Mouse (Mus musculus) limb, embryonic 11.5 days (tissue): Measurements from ENCODE around the gene Mrgprb3. TPM values are rescaled to one million over a fixed set of nuclear protein-coding genes. Genes with fewer than 3 reads are reported as not detected.

Experiments
- ATAC-seq: fragments of 200-750 bp; cut with Nextera tagmentation; 2 replicates; pipeline ENCODE4 v1.8.0; 2017; ENCODE audit warnings: low read depth; ENCODE audit not compliant: insufficient number of reproducible peaks, low FRiP score, low TSS enrichment
- DNase-seq: peaks from one replicate; pipeline ENCODE4 v3.0.0-alpha.2; 2015; ENCODE audit warnings: low spot score
- H3K27ac ChIP-seq: fragments of 300-500 bp; sonication (generic); replicated peaks from 2 replicates; pipeline ENCODE4 v1.5.1; 2014; ENCODE audit warnings: low read depth, mild to moderate bottlenecking, low read length
- H3K27me3 ChIP-seq: fragments of 300-500 bp; sonication (generic); 2 replicates; pipeline ENCODE4 v1.6.1; 2014; ENCODE audit warnings: mild to moderate bottlenecking, low read length, mixed read lengths; ENCODE audit not compliant: control insufficient read depth, insufficient read depth
- H3K36me3 ChIP-seq: fragments of 300-500 bp; sonication (generic); 2 replicates; pipeline ENCODE4 v1.6.1; 2014; ENCODE audit warnings: mild to moderate bottlenecking, low read length, moderate library complexity, mixed read lengths; ENCODE audit not compliant: control insufficient read depth, insufficient read depth
- H3K4me1 ChIP-seq: fragments of 300-500 bp; sonication (generic); 2 replicates; pipeline ENCODE4 v1.6.1; 2014; ENCODE audit warnings: low read length, mixed read lengths; ENCODE audit not compliant: control insufficient read depth, insufficient read depth
- H3K4me2 ChIP-seq: fragments of 300-500 bp; sonication (generic); 2 replicates; pipeline ENCODE4 v1.6.1; 2014; ENCODE audit warnings: low read depth, mild to moderate bottlenecking, moderate library complexity; ENCODE audit not compliant: severe bottlenecking
- H3K4me3 ChIP-seq: fragments of 300-500 bp; sonication (generic); 2 replicates; pipeline ENCODE4 v1.5.1; 2014; ENCODE audit warnings: low read depth, low read length
- H3K9ac ChIP-seq: fragments of 300-500 bp; sonication (generic); 2 replicates; pipeline ENCODE4 v1.6.1; 2014; ENCODE audit warnings: mild to moderate bottlenecking, low read length
- H3K9me3 ChIP-seq: fragments of 300-500 bp; sonication (generic); 2 replicates; pipeline ENCODE4 v1.6.1; 2016; ENCODE audit warnings: low read length; ENCODE audit not compliant: control insufficient read depth
- WGBS: fragments of 180-500 bp; shearing (Covaris S2); extraction: QIAGEN DNeasy Blood & Tissue Kit; methylation state at CpG from one replicate; pipeline ENCODE4 v1.1.7; 2014; 5-methylcytosine and 5-hydroxymethylcytosine counted together
- polyA plus RNA-seq: library from polyadenylated mRNA; unstranded; fragments of >200 nt; fragmentation: Nextera tagmentation; extraction: Ambion mirVana; gene quantifications from 2 replicates; pipeline ENCODE4 v1.2.1, GENCODE M21; 2014

Gene Mrgprb3
- not detected in 2 replicates for polyA plus RNA-seq

GRCm38 (mm10) chr7:48643711-48644110, at the start of gene Mrgprb3:
Mrgprb3 (minus strand) TSS chr7:48643811.
- Histone ChIP-seq H3K4me1 (no peaks in the 10 kb centered on the region), H3K9me3 (no peaks in the 10 kb centered on the region; the same call in 1 of the 2 replicates), H3K27me3 (no peaks in the 10 kb centered on the region), H3K4me3 (no peak within 1 kb of the TSS), H3K9ac (no peak within 1 kb of the TSS), H3K4me2 (no peak within 1 kb of the TSS), H3K27ac (no peak within 1 kb of the TSS), H3K36me3 (no peaks in the 10 kb centered on the region)
- 97% methylated on average over 2 of the region's 2 CpGs for WGBS
- ATAC-seq: no peak
- DNase-seq: no peak

Other genes starting within 250 kb of the Mrgprb3 start
- not detected in 2 replicates for gene Mrgprb1, start 187.5 kb downstream of the Mrgprb3 start, polyA plus RNA-seq
- gene Mrgprx2, start 144.5 kb downstream of the Mrgprb3 start, polyA plus RNA-seq: not detected in 2 replicates
- gene Mrgprb2, start 85.7 kb downstream of the Mrgprb3 start, polyA plus RNA-seq: not detected in 2 replicates
- gene Zdhhc13, start 145.2 kb upstream of the Mrgprb3 start, polyA plus RNA-seq: 28.7 and 30.3 TPM in 2 replicates
- gene Csrp3, start 204.2 kb upstream of the Mrgprb3 start, polyA plus RNA-seq: 1.1 and 1.4 TPM in 2 replicates
- gene E2f8, start 237.8 kb upstream of the Mrgprb3 start, polyA plus RNA-seq: 14.6 and 16.5 TPM in 2 replicates